ENCODE assay signal across 21 mouse cellular contexts in the genomic region with DNA sequence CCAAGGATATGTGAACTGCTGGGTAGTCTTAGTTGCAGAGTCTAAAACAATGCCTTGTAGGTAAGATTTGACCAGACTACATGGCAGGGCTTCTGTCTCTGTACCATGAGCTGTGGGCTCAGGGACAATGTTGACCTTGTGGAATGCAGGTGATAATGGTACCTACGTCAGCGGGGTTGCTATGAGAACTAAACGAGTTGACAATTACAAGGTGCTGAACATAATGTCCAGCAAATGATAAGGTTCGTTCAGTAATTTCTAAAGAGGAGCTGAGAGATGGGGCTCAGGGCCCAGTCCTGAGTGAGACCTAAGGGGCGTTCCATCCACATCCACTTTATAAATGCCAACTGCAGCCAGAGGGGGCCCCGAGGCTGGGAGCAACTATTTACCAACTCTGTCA.
"Had no signal": no experiment of that assay in that cellular context is flagged by ENCODE, and none has a peak within 500 bp of the region (broad histone marks: within the 10 kb centered on the region; RNA-seq: fewer than 3 reads in every experiment).

No protein-coding gene starts in this region.

- H3K4me1 ChIP-seq: hindbrain, embryonic 13.5 days; hindbrain, embryonic 15.5 days; kidney, embryonic 15.5 days; limb, embryonic 13.5 days; limb, embryonic 15.5 days; liver, embryonic 12.5 days had no signal

- H3K9me3 ChIP-seq: hindbrain, embryonic 15.5 days had no signal

- H3K27ac ChIP-seq: gastrocnemius, adult 2 months; heart, adult 2 months; hindbrain, embryonic 13.5 days; hindbrain, embryonic 15.5 days; hindbrain, postnatal 0 days; kidney, embryonic 15.5 days; kidney, postnatal 0 days; limb, embryonic 13.5 days; limb, embryonic 15.5 days; liver, embryonic 12.5 days; liver, embryonic 14.5 days had no signal

- H3K9ac ChIP-seq: heart, embryonic 12.5 days; hindbrain, embryonic 13.5 days; hindbrain, embryonic 15.5 days; kidney, embryonic 15.5 days; limb, embryonic 13.5 days; limb, embryonic 15.5 days; liver, embryonic 12.5 days; liver, embryonic 14.5 days had no signal

- H3K4me3 ChIP-seq: gastrocnemius, adult 2 months; heart, adult 2 months; heart, embryonic 12.5 days; hindbrain, embryonic 13.5 days; hindbrain, embryonic 15.5 days; kidney, embryonic 15.5 days; limb, embryonic 13.5 days; limb, embryonic 15.5 days; liver, embryonic 12.5 days had no signal

- H3K36me3 ChIP-seq: heart, embryonic 12.5 days; hindbrain, embryonic 13.5 days; hindbrain, embryonic 15.5 days; limb, embryonic 13.5 days; limb, embryonic 15.5 days; liver, embryonic 12.5 days had no signal

- H3K4me2 ChIP-seq: heart, embryonic 12.5 days; hindbrain, embryonic 13.5 days; hindbrain, embryonic 15.5 days; kidney, embryonic 15.5 days; limb, embryonic 13.5 days; limb, embryonic 15.5 days; liver, embryonic 12.5 days had no signal

- DNase-seq: gastrocnemius, adult 2 months; gastrocnemius, postnatal 14 days; gastrocnemius, postnatal 36 days; heart, adult 2 months; kidney, adult 11 months; kidney, adult 2 months; kidney, adult 9 months; kidney, postnatal 14 days; kidney, postnatal 36 days; left cerebral cortex, postnatal 4 days had no signal

- H3K27me3 ChIP-seq: heart, embryonic 12.5 days; hindbrain, embryonic 13.5 days; hindbrain, embryonic 15.5 days; kidney, embryonic 15.5 days; limb, embryonic 13.5 days; limb, embryonic 15.5 days; liver, embryonic 12.5 days had no signal

- ATAC-seq: hindbrain, postnatal 0 days; intestine, embryonic 16.5 days; liver, embryonic 12.5 days had no signal
